Mouse (Mus musculus): Measurements from ENCODE around the gene Cnih2.

Cnih2 gene

GRCm38 (mm10) chr19:5094746-5095417 lies 3.4 kb downstream of the Cnih2 start:
- in situ Hi-C loops (cut with MboI; ENCODE audit: unreplicated experiment in 2 of 2): loop anchor here in 1 of 2 experiments (5.0 kb wide), 1 partner anchor 47 kb away; no protein-coding TSS in a partner anchor

- in situ Hi-C loops (cut with MboI; ENCODE audit: unreplicated experiment in 2 of 2): loop anchor here in 1 of 2 experiments (5.0 kb wide), 1 partner anchor 48 kb away; no protein-coding TSS in a partner anchor
Observed at GRCm38 (mm10) chr19:5094243-5094632, 4.1 kb downstream of the Cnih2 start.

GRCm38 (mm10) chr19:5093481-5094242 lies 4.7 kb downstream of the Cnih2 start:
- in situ Hi-C loops (cut with MboI; ENCODE audit: unreplicated experiment in 2 of 2): loop anchor here in 1 of 2 experiments (5.0 kb wide), 1 partner anchor 49 kb away; no protein-coding TSS in a partner anchor

DNA sequence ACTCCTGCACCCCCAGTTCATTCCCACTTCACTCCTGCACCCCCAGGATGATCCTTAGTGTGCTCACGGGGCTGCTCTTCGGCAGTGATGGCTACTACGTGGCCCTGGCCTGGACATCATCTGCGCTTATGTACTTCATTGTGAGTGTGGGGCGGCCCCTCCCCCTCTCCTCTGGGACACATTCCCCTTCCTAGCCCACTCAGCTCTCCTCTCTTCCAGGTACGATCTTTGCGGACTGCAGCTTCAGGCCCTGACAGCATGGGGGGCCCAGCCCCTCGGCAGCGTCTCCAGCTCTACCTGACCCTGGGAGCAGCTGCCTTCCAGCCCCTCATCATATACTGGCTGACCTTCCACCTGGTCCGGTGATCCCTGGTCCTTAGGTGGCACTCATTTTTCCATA lies 6.2 kb downstream of the Cnih2 start:
- in situ Hi-C loops (cut with MboI; ENCODE audit: unreplicated experiment in 2 of 2): loop anchor here in 1 of 2 experiments (5.0 kb wide), 1 partner anchor 50 kb away; no protein-coding TSS in a partner anchor

DNA sequence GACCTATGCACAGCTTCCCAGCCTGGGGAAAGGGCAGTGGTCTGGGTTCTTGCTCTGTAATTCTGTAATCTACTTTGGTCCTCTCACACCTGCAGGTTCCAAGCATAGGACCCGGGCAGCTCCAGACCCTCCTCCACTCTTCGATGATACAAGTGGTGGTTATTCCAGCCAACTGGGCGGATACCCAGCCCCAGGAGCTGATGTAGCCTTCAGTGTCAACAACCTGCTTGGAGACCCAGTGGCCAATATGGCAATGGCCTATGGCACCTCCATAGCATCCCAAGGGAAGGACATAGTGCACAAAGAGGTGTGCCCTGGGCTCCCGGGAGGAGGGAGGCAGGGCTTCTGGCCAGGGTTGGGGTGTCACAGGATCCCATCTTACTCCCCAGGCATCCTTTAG lies 9.0 kb downstream of the Cnih2 start:
- in situ Hi-C loops (cut with MboI; ENCODE audit: unreplicated experiment in 2 of 2): loop anchor here in 1 of 2 experiments (5.0 kb wide), 1 partner anchor 53 kb away; no protein-coding TSS in a partner anchor

- in situ Hi-C loops (cut with MboI; ENCODE audit: unreplicated experiment in 2 of 2): loop anchor here in 1 of 2 experiments (5.0 kb wide), 1 partner anchor 54 kb away; no protein-coding TSS in a partner anchor
Observed at GRCm38 (mm10) chr19:5087884-5088728, 10.2 kb downstream of the Cnih2 start, which contains the start of gene Yif1a. Yif1a (plus strand) TSS chr19:5088538.

- in situ Hi-C loops (cut with MboI; ENCODE audit: unreplicated experiment in 2 of 2): loop anchor here in 1 of 2 experiments (5.0 kb wide), 1 partner anchor 56 kb away; no protein-coding TSS in a partner anchor
Observed at GRCm38 (mm10) chr19:5086533-5086932, 11.8 kb downstream of the Cnih2 start.

- in situ Hi-C loops (cut with MboI; ENCODE audit: unreplicated experiment in 2 of 2): loop anchor here in 1 of 2 experiments (5.0 kb wide), 1 partner anchor 57 kb away; no protein-coding TSS in a partner anchor
Observed at GRCm38 (mm10) chr19:5085145-5085863, 13.0 kb downstream of the Cnih2 start, which contains the start of gene Tmem151a. Tmem151a (minus strand) TSS chr19:5085531.

- in situ Hi-C loops (cut with MboI; ENCODE audit: unreplicated experiment in 2 of 2): loop anchor here (5.0 kb wide), 2 partner anchors 37 to 58 kb away; no protein-coding TSS in a partner anchor
Observed at GRCm38 (mm10) chr19:5084834-5085144, 13.5 kb downstream of the Cnih2 start.

GRCm38 (mm10) chr19:5083961-5084833 lies 14.1 kb downstream of the Cnih2 start:
- in situ Hi-C loops (cut with MboI; ENCODE audit: unreplicated experiment in 2 of 2): loop anchor here in 1 of 2 experiments (5.0 kb wide), 1 partner anchor 37 kb away; no protein-coding TSS in a partner anchor

GRCm38 (mm10) chr19:5082596-5082995 lies 15.7 kb downstream of the Cnih2 start:
- in situ Hi-C loops (cut with MboI; ENCODE audit: unreplicated experiment in 2 of 2): loop anchor here in 1 of 2 experiments (5.0 kb wide), 1 partner anchor 35 kb away; no protein-coding TSS in a partner anchor

DNA sequence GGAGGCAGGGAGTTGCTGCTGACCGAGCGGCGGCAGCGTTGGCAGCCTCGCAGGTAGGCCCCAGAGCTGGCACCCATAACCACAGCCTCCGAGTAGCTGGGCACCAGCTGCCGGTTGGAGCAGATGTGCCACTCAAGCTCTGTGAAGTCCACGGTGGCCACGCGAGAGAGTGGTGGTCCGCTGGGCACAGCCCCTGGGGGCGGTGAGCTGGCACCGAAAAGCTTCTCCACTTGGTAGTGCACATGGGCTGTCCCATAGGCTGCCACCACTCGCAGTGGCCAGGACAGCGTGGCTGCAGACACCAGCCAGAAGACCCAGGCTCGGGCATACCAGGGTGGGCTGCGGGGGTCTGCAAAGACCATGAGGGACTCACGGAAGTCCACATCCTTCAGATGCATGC lies 16.3 kb downstream of the Cnih2 start:
- in situ Hi-C loops (cut with MboI; ENCODE audit: unreplicated experiment in 2 of 2): loop anchor here in 1 of 2 experiments (5.0 kb wide), 1 partner anchor 35 kb away; no protein-coding TSS in a partner anchor

GRCm38 (mm10) chr19:5079279-5079678 lies 19.0 kb downstream of the Cnih2 start:
- in situ Hi-C loops (cut with MboI; ENCODE audit: unreplicated experiment in 2 of 2): loop anchor here in 1 of 2 experiments (10.0 kb wide), 1 partner anchor 64 kb away; no protein-coding TSS in a partner anchor

DNA sequence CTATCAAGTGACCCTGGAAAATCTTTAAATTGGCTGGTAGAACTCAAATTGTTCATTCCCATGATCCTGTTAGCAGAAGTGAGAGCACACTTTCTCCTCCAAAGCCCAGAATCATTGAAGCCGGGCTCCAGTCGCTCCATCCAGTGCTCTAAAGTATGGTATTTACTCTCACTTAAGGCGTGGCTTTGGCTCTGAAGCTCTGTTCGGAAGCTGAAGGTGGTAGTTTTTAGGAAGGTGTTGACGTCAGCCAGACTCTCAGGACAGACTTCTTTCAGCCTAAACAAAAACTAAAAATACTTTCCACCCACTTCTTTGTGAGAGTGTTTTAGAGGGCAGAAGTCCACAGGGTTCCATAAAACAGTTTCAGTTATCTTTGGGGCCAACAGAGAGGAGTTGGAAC lies 24.8 kb downstream of the Cnih2 start:
- in situ Hi-C loops (cut with MboI; ENCODE audit: unreplicated experiment in 2 of 2): loop anchor here in 1 of 2 experiments (10.0 kb wide), 1 partner anchor 59 kb away; no protein-coding TSS in a partner anchor

GRCm38 (mm10) chr19:5073028-5073427 lies 25.3 kb downstream of the Cnih2 start:
- in situ Hi-C loops (cut with MboI; ENCODE audit: unreplicated experiment in 2 of 2): loop anchor here in 1 of 2 experiments (10.0 kb wide), 1 partner anchor 58 kb away; no protein-coding TSS in a partner anchor

GRCm38 (mm10) chr19:5072389-5073019 lies 25.8 kb downstream of the Cnih2 start:
- in situ Hi-C loops (cut with MboI; ENCODE audit: unreplicated experiment in 2 of 2): loop anchor here in 1 of 2 experiments (10.0 kb wide), 1 partner anchor 58 kb away; no protein-coding TSS in a partner anchor

GRCm38 (mm10) chr19:5071545-5072369 lies 26.6 kb downstream of the Cnih2 start:
- in situ Hi-C loops (cut with MboI; ENCODE audit: unreplicated experiment in 2 of 2): loop anchor here in 1 of 2 experiments (10.0 kb wide), 1 partner anchor 57 kb away; no protein-coding TSS in a partner anchor
